Mouse (Mus musculus): ENCODE data around the gene Zfhx3. TPM values are rescaled to one million over a fixed set of nuclear protein-coding genes. Genes with fewer than 3 reads are reported as not detected.

The Zfhx3 gene
- total and polyA plus RNA-seq, 3 experiments: 0.11 to 0.30 TPM; not detected in 1

DNA sequence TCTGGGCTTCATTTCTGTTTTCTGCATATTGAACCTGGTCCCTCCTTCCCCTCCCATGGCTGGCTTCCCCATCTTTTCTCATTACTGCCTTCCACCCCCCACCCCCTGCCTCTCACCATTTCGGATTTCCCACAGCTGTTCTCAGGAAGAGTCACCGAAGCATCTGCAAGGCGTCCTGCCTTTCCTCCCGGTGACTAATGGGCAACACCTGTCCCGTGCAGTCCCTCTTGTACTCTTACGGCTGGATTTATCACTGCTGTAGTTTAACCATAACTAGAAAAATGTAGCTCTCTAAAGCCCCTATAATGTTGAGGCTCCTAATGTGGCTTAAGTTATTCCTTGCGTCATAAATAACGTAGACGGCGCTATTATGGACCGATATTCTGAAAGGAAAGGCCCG lies 119.5 kb downstream of the Zfhx3 start:
- H3K27me3 ChIP-seq (ENCODE audit: insufficient read depth, low read length): no peaks in the 10 kb centered on the region
- H3K9me3 ChIP-seq (replicated peaks): peaks cover 51% of the 10 kb centered on the region
- DNase-seq (ENCODE audit: low spot score) (no peak), ATAC-seq (ENCODE audit: extremely low read depth, insufficient number of reproducible peaks, low FRiP score, poor library complexity, severe bottlenecking) (no peak)
- H3K4me1 ChIP-seq (ENCODE audit: insufficient read depth, low read depth, low read length): no peaks in the 10 kb centered on the region
- TF ChIP-seq GATA1 (IDR thresholded peaks at IDR 0.05; ENCODE audit: borderline replicate concordance, low read length) (no peak), GATA2 (IDR thresholded peaks at IDR 0.05; ENCODE audit: borderline replicate concordance, low read depth, low read length) (no peak), TAL1 (conservative IDR thresholded peaks at IDR 0.05; ENCODE audit: low read depth, low read length) (no peak), CTCF (IDR thresholded peaks at IDR 0.05; ENCODE audit: low read depth, low read length) (no peak), POLR2AphosphoS5 (IDR thresholded peaks at IDR 0.05; ENCODE audit: insufficient replicate concordance, low read depth, low read length) (no peak)
- no peaks in the 10 kb centered on the region for H3K36me3 ChIP-seq (replicated peaks)
- no peak overlapping the region for H3K4me3 ChIP-seq (ENCODE audit: low read depth, low read length)

DNA sequence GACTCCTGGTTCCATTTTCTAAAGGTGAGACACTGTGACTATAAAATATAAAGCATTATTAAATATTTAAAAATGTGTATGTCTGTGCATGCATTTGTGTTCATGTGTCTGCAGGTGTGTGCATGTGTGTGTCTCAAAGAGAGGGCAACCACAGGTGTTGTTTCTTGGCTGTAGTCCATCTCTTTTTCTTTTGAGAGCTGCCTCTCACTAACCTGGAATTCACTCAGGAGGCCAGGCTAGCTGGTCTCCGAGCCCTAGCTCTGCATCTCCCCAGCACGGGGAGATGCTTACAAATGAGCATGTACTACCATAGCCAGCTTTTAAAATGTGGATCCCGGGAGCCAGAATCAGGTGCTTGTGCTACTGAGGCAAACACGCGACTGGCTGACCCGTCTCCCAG lies 124.7 kb downstream of the Zfhx3 start:
- Histone ChIP-seq H3K27me3 (ENCODE audit: insufficient read depth, low read length) (no peaks in the 10 kb centered on the region), H3K36me3 (replicated peaks) (no peaks in the 10 kb centered on the region), H3K4me1 (ENCODE audit: insufficient read depth, low read depth, low read length) (no peaks in the 10 kb centered on the region), H3K4me3 (ENCODE audit: low read depth, low read length) (no peak overlapping the region), H3K9me3 (replicated peaks) (peaks cover 48% of the 10 kb centered on the region)
- ATAC-seq (ENCODE audit: extremely low read depth, insufficient number of reproducible peaks, low FRiP score, poor library complexity, severe bottlenecking) (no peak), DNase-seq (ENCODE audit: low spot score) (no peak)
- TF ChIP-seq GATA1 (IDR thresholded peaks at IDR 0.05; ENCODE audit: borderline replicate concordance, low read length): no peak
- TF ChIP-seq CTCF (IDR thresholded peaks at IDR 0.05; ENCODE audit: low read depth, low read length): no peak
- no peak for TF ChIP-seq TAL1 (conservative IDR thresholded peaks at IDR 0.05; ENCODE audit: low read depth, low read length)
- no peak for TF ChIP-seq POLR2AphosphoS5 (IDR thresholded peaks at IDR 0.05; ENCODE audit: insufficient replicate concordance, low read depth, low read length)
- no peak for TF ChIP-seq GATA2 (IDR thresholded peaks at IDR 0.05; ENCODE audit: borderline replicate concordance, low read depth, low read length)

DNA sequence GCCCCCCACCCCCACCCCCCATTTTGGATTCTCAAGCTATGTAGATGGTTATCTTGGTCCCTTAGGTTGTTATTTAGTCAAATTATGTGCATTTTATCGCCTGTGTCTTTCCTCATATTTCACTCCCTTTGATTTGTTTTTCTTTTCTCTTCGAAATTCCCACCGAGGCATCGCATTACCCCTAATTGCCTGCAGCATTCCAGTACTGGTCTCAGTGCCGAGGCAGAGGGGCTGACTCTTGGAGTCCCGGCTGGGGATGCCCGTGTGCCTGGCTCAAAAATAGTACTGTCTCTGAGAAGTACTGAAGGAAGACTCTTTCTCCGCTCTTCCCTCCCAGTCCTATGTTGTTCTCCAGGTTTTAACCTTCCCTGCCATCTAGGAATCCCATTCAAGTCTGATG lies 125.8 kb downstream of the Zfhx3 start:
- Histone ChIP-seq H3K4me3 (ENCODE audit: low read depth, low read length) (no peak overlapping the region), H3K4me1 (ENCODE audit: insufficient read depth, low read depth, low read length) (no peaks in the 10 kb centered on the region), H3K36me3 (replicated peaks) (no peaks in the 10 kb centered on the region), H3K27me3 (ENCODE audit: insufficient read depth, low read length) (no peaks in the 10 kb centered on the region), H3K9me3 (replicated peaks) (peaks cover 50% of the 10 kb centered on the region)
- ATAC-seq (ENCODE audit: extremely low read depth, insufficient number of reproducible peaks, low FRiP score, poor library complexity, severe bottlenecking) (no peak), DNase-seq (ENCODE audit: low spot score) (no peak)
- TF ChIP-seq POLR2AphosphoS5 (IDR thresholded peaks at IDR 0.05; ENCODE audit: insufficient replicate concordance, low read depth, low read length) (no peak), CTCF (IDR thresholded peaks at IDR 0.05; ENCODE audit: low read depth, low read length) (no peak), TAL1 (conservative IDR thresholded peaks at IDR 0.05; ENCODE audit: low read depth, low read length) (no peak)

GRCm38 (mm10) chr8:108070438-108070837 lies 128.0 kb downstream of the Zfhx3 start:
- TF ChIP-seq GATA2 (IDR thresholded peaks at IDR 0.05; ENCODE audit: borderline replicate concordance, low read depth, low read length) (no peak), TAL1 (conservative IDR thresholded peaks at IDR 0.05; ENCODE audit: low read depth, low read length) (no peak), CTCF (IDR thresholded peaks at IDR 0.05; ENCODE audit: low read depth, low read length) (no peak), POLR2AphosphoS5 (IDR thresholded peaks at IDR 0.05; ENCODE audit: insufficient replicate concordance, low read depth, low read length) (no peak), GATA1 (IDR thresholded peaks at IDR 0.05; ENCODE audit: borderline replicate concordance, low read length) (no peak)
- H3K36me3 ChIP-seq (replicated peaks): no peaks in the 10 kb centered on the region
- ATAC-seq (ENCODE audit: extremely low read depth, insufficient number of reproducible peaks, low FRiP score, poor library complexity, severe bottlenecking): no peak

DNA sequence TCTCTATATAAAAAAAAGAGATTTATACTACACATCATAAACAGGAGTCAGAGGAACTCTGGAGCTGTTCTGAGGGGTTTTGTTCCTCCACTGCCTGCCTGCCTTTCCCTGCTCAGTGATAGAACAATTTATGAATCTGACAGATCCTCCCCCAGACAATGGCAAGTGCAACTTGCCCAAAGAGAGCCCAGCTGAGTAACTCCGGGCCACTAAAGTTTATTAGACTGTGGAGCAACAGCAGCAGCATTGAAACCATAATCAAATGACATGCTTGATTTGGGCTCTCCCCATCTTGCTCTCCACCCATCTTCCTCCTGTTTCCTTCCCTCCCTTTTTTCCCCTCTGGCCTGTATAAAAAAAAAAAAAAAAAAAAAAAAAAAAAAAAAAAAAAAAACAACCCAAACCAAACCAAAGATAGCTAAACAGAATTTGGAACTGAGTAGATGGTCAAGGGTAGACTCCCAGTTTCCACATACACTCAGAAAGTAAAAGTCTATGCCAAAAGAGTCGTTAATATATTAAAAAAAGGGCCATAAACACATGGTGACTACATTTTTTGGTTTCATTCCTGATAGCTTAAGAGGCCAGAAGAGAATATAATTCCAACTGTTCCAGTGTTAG lies 129.8 kb downstream of the Zfhx3 start:
- peaks cover 45% of the 10 kb centered on the region for H3K9me3 ChIP-seq (replicated peaks)
- H3K27me3 ChIP-seq (ENCODE audit: insufficient read depth, low read length): no peaks in the 10 kb centered on the region
- no peaks in the 10 kb centered on the region for H3K4me1 ChIP-seq (ENCODE audit: insufficient read depth, low read depth, low read length)
- TF ChIP-seq TAL1 (conservative IDR thresholded peaks at IDR 0.05; ENCODE audit: low read depth, low read length) (no peak), POLR2AphosphoS5 (IDR thresholded peaks at IDR 0.05; ENCODE audit: insufficient replicate concordance, low read depth, low read length) (no peak), CTCF (IDR thresholded peaks at IDR 0.05; ENCODE audit: low read depth, low read length) (no peak), GATA1 (IDR thresholded peaks at IDR 0.05; ENCODE audit: borderline replicate concordance, low read length) (no peak), GATA2 (IDR thresholded peaks at IDR 0.05; ENCODE audit: borderline replicate concordance, low read depth, low read length) (no peak)
- H3K36me3 ChIP-seq (replicated peaks): no peaks in the 10 kb centered on the region
- DNase-seq (ENCODE audit: low spot score) (no peak), ATAC-seq (ENCODE audit: extremely low read depth, insufficient number of reproducible peaks, low FRiP score, poor library complexity, severe bottlenecking) (no peak)
- no peak overlapping the region for H3K4me3 ChIP-seq (ENCODE audit: low read depth, low read length)

More at GRCm38 (mm10) chr8:108070438-108070837, 128.0 kb downstream of the Zfhx3 start:
- no peak for DNase-seq (ENCODE audit: low spot score)
- Histone ChIP-seq H3K4me3 (ENCODE audit: low read depth, low read length) (no peak overlapping the region), H3K9me3 (replicated peaks) (peaks cover 53% of the 10 kb centered on the region), H3K4me1 (ENCODE audit: insufficient read depth, low read depth, low read length) (no peaks in the 10 kb centered on the region), H3K27me3 (ENCODE audit: insufficient read depth, low read length) (no peaks in the 10 kb centered on the region)

GRCm38 (mm10) chr8:108072853-108073252 lies 130.4 kb downstream of the Zfhx3 start:
- ATAC-seq (ENCODE audit: extremely low read depth, insufficient number of reproducible peaks, low FRiP score, poor library complexity, severe bottlenecking) (no peak), DNase-seq (ENCODE audit: low spot score) (no peak)
- H3K36me3 ChIP-seq (replicated peaks): no peaks in the 10 kb centered on the region
- H3K4me3 ChIP-seq (ENCODE audit: low read depth, low read length): no peak overlapping the region
- no peaks in the 10 kb centered on the region for H3K27me3 ChIP-seq (ENCODE audit: insufficient read depth, low read length)
- no peaks in the 10 kb centered on the region for H3K4me1 ChIP-seq (ENCODE audit: insufficient read depth, low read depth, low read length)
- H3K9me3 ChIP-seq (replicated peaks): peaks cover 50% of the 10 kb centered on the region
- no peak for TF ChIP-seq CTCF (IDR thresholded peaks at IDR 0.05; ENCODE audit: low read depth, low read length)
- no peak for TF ChIP-seq POLR2AphosphoS5 (IDR thresholded peaks at IDR 0.05; ENCODE audit: insufficient replicate concordance, low read depth, low read length)
- no peak for TF ChIP-seq GATA2 (IDR thresholded peaks at IDR 0.05; ENCODE audit: borderline replicate concordance, low read depth, low read length)
- no peak for TF ChIP-seq TAL1 (conservative IDR thresholded peaks at IDR 0.05; ENCODE audit: low read depth, low read length)
- TF ChIP-seq GATA1 (IDR thresholded peaks at IDR 0.05; ENCODE audit: borderline replicate concordance, low read length): no peak
